Mouse (Mus musculus): Measurements from ENCODE around the gene Gmppa.

Gene Gmppa

GRCm38 (mm10) chr1:75487040-75487404, 51.3 kb downstream of the Gmppa start:
- DNase-seq (ENCODE audit: low spot score in 2 of 2) = no peak

GRCm38 (mm10) chr1:75487405-75488161, 51.9 kb downstream of the Gmppa start:
- peak; percentile 42 to 50 for DNase-seq (ENCODE audit: low spot score in 2 of 2)

GRCm38 (mm10) chr1:75490785-75491551, 55.2 kb downstream of the Gmppa start:
- DNase-seq (ENCODE audit: low spot score in 2 of 2) = no peak

- no peak for DNase-seq (ENCODE audit: low spot score in 2 of 2)
Observed at GRCm38 (mm10) chr1:75492579-75493170, 56.9 kb downstream of the Gmppa start.
